In the genomic region with DNA sequence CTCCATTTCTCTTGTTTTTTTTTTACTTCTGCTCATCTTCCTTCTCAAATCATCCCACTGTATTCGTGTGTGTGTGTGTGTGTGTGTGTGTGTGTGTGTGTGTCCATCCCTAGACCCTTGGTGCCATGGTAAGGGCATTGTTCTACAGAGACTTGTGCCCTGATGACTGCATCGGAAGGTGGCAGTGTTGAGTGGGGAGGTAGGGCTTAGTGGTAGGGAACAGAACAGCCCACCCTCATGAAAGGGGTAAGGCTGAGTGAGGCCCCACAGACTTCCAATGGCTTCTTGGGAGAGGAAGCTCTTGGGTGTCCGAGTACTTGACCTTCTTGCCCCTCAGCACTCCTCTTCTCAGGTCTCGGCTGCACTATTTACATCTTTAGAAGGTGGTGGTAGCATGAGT, we compare ENCODE assay signal across 17 mouse cellular contexts.
DNase-seq lines count a peak whose midpoint lies in the region; ATAC-seq and TF ChIP-seq lines count a peak whose summit lies in the region.
"Had no signal": no experiment of that assay in that cellular context is flagged by ENCODE, and none has a peak within 500 bp of the region (broad histone marks: within the 10 kb centered on the region; RNA-seq: fewer than 3 reads in every experiment).

No protein-coding gene starts in this region.

- no peak for ATAC-seq in kidney, embryonic 15.5 days (replicated peaks; ENCODE audit: low FRiP score)
- ATAC-seq in limb, embryonic 15.5 days (ENCODE audit: insufficient number of reproducible peaks, low FRiP score, low TSS enrichment, low read depth), result no peak
- ATAC-seq in megakaryocyte, adult 5-6 weeks (ENCODE audit: poor library complexity, severe bottlenecking), result no peak
- ATAC-seq: intestine, embryonic 15.5 days had no signal

- 63% methylated on average over 4 of the region's 4 CpGs for WGBS in kidney, embryonic 15.5 days
- 72% methylated on average over 4 of the region's 4 CpGs for WGBS in limb, embryonic 15.5 days

- no peak overlapping the region for H3K9ac ChIP-seq in kidney, embryonic 15.5 days
- H3K9ac ChIP-seq in ES-E14 (ENCODE audit: insufficient read depth, low read depth, low read length, poor library complexity, severe bottlenecking), result no peak overlapping the region
- no peak overlapping the region for H3K9ac ChIP-seq in limb, embryonic 15.5 days
- H3K9ac ChIP-seq: heart, embryonic 15.5 days; hindbrain, embryonic 12.5 days; intestine, embryonic 15.5 days had no signal

- H3K36me3 ChIP-seq in kidney, embryonic 15.5 days, result no peaks in the 10 kb centered on the region
- no peaks in the 10 kb centered on the region for H3K36me3 ChIP-seq in ES-E14 (ENCODE audit: control insufficient read depth, insufficient read depth, low read length, poor library complexity, severe bottlenecking)
- no peaks in the 10 kb centered on the region for H3K36me3 ChIP-seq in limb, embryonic 15.5 days
- H3K36me3 ChIP-seq: heart, embryonic 15.5 days; hindbrain, embryonic 12.5 days; intestine, embryonic 15.5 days had no signal

- H3K4me3 ChIP-seq in kidney, embryonic 15.5 days (replicated peaks), result no peak overlapping the region
- no peak overlapping the region for H3K4me3 ChIP-seq in ES-E14 (ENCODE audit: insufficient read depth in 1 of 2, low read depth in 1 of 2, low read length in 2 of 2, poor library complexity in 1 of 2, severe bottlenecking in 1 of 2)
- no peak overlapping the region for H3K4me3 ChIP-seq in limb, embryonic 15.5 days
- H3K4me3 ChIP-seq: heart, embryonic 15.5 days; hindbrain, embryonic 12.5 days; intestine, embryonic 15.5 days; megakaryocyte, embryonic 14.5 days had no signal

- H3K4me1 ChIP-seq in kidney, embryonic 15.5 days, result peaks cover 65% of the 10 kb centered on the region
- peaks cover 5 to 26% of the 10 kb centered on the region in 2 experiments for H3K4me1 ChIP-seq in ES-E14 (ENCODE audit: control insufficient read depth in 2 of 2, insufficient read depth in 2 of 2, low read length in 2 of 2, poor library complexity in 1 of 2)
- H3K4me1 ChIP-seq in limb, embryonic 15.5 days, result peaks cover 37% of the 10 kb centered on the region

- no peaks in the 10 kb centered on the region for H3K27me3 ChIP-seq in kidney, embryonic 15.5 days
- no peaks in the 10 kb centered on the region for H3K27me3 ChIP-seq in limb, embryonic 15.5 days
- H3K27me3 ChIP-seq: heart, embryonic 15.5 days; hindbrain, embryonic 12.5 days; intestine, embryonic 15.5 days; megakaryocyte, embryonic 14.5 days had no signal

- no peak for DNase-seq in kidney, postnatal 14 days
- peak; percentile 13 for DNase-seq in ES-E14 (ENCODE audit: low read depth, low spot score)
- DNase-seq in embryo, embryonic 9.5 days (ENCODE audit: extremely low spot score), result peak; percentile 18
- DNase-seq in frontal cortex, postnatal 10 days (ENCODE audit: low spot score in 2 of 2), result no peak
- DNase-seq: cerebellum, postnatal 36 days; kidney, postnatal 10 days; liver; lung, adult 2 months; right cerebral cortex, postnatal 14 days; thymus, postnatal 4 days had no signal

- H3K27ac ChIP-seq in kidney, embryonic 15.5 days, result peak overlapping the region; percentile 78
- peak overlapping the region; percentile 83; the same call in 1 of the 2 replicates for H3K27ac ChIP-seq in ES-E14 (ENCODE audit: insufficient read depth, low read depth, low read length, poor library complexity, severe bottlenecking)
- 0 out of 2 replicates have a peak overlapping the region, but pooled peaks have one; percentile 9 for H3K27ac ChIP-seq in limb, embryonic 15.5 days

- H3K4me2 ChIP-seq in kidney, embryonic 15.5 days, result no peak overlapping the region
- no peak overlapping the region for H3K4me2 ChIP-seq in limb, embryonic 15.5 days
- H3K4me2 ChIP-seq: heart, embryonic 15.5 days; hindbrain, embryonic 12.5 days; intestine, embryonic 15.5 days had no signal

- H3K9me3 ChIP-seq in kidney, embryonic 15.5 days (replicated peaks), result no peaks in the 10 kb centered on the region
- no peaks in the 10 kb centered on the region for H3K9me3 ChIP-seq in ES-E14 (ENCODE audit: control insufficient read depth, insufficient read depth, low read depth, low read length)
- H3K9me3 ChIP-seq in limb, embryonic 15.5 days, result no peaks in the 10 kb centered on the region
- H3K9me3 ChIP-seq: heart, embryonic 15.5 days; hindbrain, embryonic 12.5 days; intestine, embryonic 15.5 days had no signal

- in situ Hi-C loops in ES-E14 (cut with MboI; ENCODE audit: low sequenced_read_pairs in 2 of 2, unreplicated experiment in 2 of 2), result no loop called here

TF ChIP-seq in ES-E14, 5 proteins besides CTCF, POLR2A, EP300 and RAD21:
- TF ChIP-seq ZNF384 (IDR thresholded peaks at IDR 0.05; ENCODE audit: low read depth, low read length) (no peak), CHD2 (IDR thresholded peaks at IDR 0.05; ENCODE audit: low read depth, low read length) (no peak), HCFC1 (IDR thresholded peaks at IDR 0.05; ENCODE audit: borderline replicate concordance, insufficient read depth, low read length) (no peak), ZC3H11A (IDR thresholded peaks at IDR 0.05; ENCODE audit: borderline replicate concordance, low read depth, low read length) (no peak), MAFK (IDR thresholded peaks at IDR 0.05; ENCODE audit: insufficient read depth, low read depth, low read length) (no peak)

Comparison
In these comparisons a context has a peak if more than half of its experiments do, and no peak if none do; other contexts are left out.
1. H3K27ac ChIP-seq: peak in every context shown above with its lines; median percentile 83 in ES-E14; 78 in kidney, embryonic 15.5 days; 9 in limb, embryonic 15.5 days.
2. DNase-seq: peak in ES-E14 (single experiment) and embryo, embryonic 9.5 days (single experiment); none in kidney, postnatal 14 days (single experiment) and frontal cortex, postnatal 10 days (0 of 2).